Mouse (Mus musculus) neutrophil, adult 83 days (primary cell): ENCODE results near the gene H2-M10.4. TPM values are rescaled to one million over a fixed set of nuclear protein-coding genes. Genes with fewer than 3 reads are reported as not detected.

ENCODE experiments used
- total RNA-seq, 2 experiments: library from RNA; stranded (reverse); gene quantifications; one replicate each; pipeline ENCODE4 v1.2.4; 2023

Gene H2-M10.4
- not detected for total RNA-seq

DNA sequence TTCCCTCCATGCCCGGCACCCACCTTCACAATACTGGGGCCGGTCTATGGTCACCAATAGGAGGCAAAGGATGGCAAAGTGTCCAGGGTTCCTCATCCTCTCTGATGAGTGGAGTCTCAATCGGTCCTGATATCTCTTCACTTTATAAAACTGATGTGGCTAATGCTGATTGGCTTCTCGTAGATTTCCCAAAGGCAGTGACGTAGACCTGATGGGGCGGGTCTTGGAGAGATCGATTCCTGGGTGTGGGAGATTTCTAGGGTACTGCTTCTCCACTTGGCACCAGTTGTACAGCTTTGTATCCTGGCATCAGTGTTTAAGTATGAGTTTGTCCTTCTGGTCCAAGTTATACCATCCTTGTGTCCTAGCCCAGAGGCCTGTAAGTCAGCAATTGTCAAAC, at the start of gene H2-M10.4:
H2-M10.4 (minus strand) TSS at position 101 of the 400 bp plus-strand sequence.

Other genes starting within 250 kb of the H2-M10.4 start
- gene Rpp21, start 204.3 kb downstream of the H2-M10.4 start, total RNA-seq, result 10 to 100 TPM; 41.6 to 47.7 TPM
- gene Trim39, start 190.1 kb downstream of the H2-M10.4 start, total RNA-seq, result 10 to 100 TPM; 32.0 to 34.1 TPM
- not detected for gene H2-M10.2, start 175.8 kb downstream of the H2-M10.4 start, total RNA-seq
- gene H2-M10.1, start 136.2 kb downstream of the H2-M10.4 start, total RNA-seq, result not detected
- not detected for gene H2-M10.3, start 93.9 kb downstream of the H2-M10.4 start, total RNA-seq
- gene H2-M11, start 84.7 kb upstream of the H2-M10.4 start, total RNA-seq, result not detected
- not detected for gene H2-M9, start 180.3 kb upstream of the H2-M10.4 start, total RNA-seq
- not detected for gene H2-M1, start 209.9 kb upstream of the H2-M10.4 start, total RNA-seq